ENCODE assay signal across 8 mouse cellular contexts in genomic region chr11:119362769-119363533, GRCm38 (mm10). TPM values are rescaled to one million over a fixed set of nuclear protein-coding genes. Genes with fewer than 3 reads are reported as not detected.
A peak's percentile ranks its signal among the peaks of the same experiment; 100 is the strongest.
DNase-seq lines count a peak whose midpoint lies in the region; ATAC-seq and TF ChIP-seq lines count a peak whose summit lies in the region.

No protein-coding gene starts in this region.

- no peak for TF ChIP-seq CTCF in kidney, adult 2 months (conservative IDR thresholded peaks at IDR 0.05; ENCODE audit: insufficient read depth, insufficient read length, low read depth, low read length)

- peaks cover 3% of the 10 kb centered on the region; the same call in 1 of the 2 replicates for H3K36me3 ChIP-seq in kidney, embryonic 14.5 days (ENCODE audit: control insufficient read depth, insufficient read depth, low read length)
- no peaks in the 10 kb centered on the region for H3K36me3 ChIP-seq in kidney, adult 2 months (ENCODE audit: control insufficient read depth, insufficient read depth, low read length)
- peaks cover 14% of the 10 kb centered on the region for H3K36me3 ChIP-seq in embryonic facial prominence, embryonic 12.5 days
- no peaks in the 10 kb centered on the region for H3K36me3 ChIP-seq in intestine, embryonic 16.5 days (ENCODE audit: control insufficient read depth, insufficient read depth, low read length)
- H3K36me3 ChIP-seq in neural tube, embryonic 13.5 days: no peaks in the 10 kb centered on the region

- no peak for TF ChIP-seq POLR2A in kidney, adult 2 months (IDR thresholded peaks at IDR 0.05; ENCODE audit: low read depth, low read length)

- 25% methylated on average over 11 of the region's 11 CpGs for WGBS in kidney, embryonic 14.5 days
- WGBS in kidney, adult 2 months: 45% methylated on average over 11 of the region's 11 CpGs
- WGBS in embryonic facial prominence, embryonic 12.5 days: 45% methylated on average over 11 of the region's 11 CpGs
- 36% methylated on average over 11 of the region's 11 CpGs for WGBS in intestine, embryonic 16.5 days
- WGBS in neural tube, embryonic 13.5 days: 32% methylated on average over 11 of the region's 11 CpGs

- H3K9me3 ChIP-seq in kidney, embryonic 14.5 days (ENCODE audit: control insufficient read depth, low read length): no peaks in the 10 kb centered on the region
- H3K9me3 ChIP-seq in embryonic facial prominence, embryonic 12.5 days: no peaks in the 10 kb centered on the region
- no peaks in the 10 kb centered on the region for H3K9me3 ChIP-seq in intestine, embryonic 16.5 days (ENCODE audit: control insufficient read depth, low read length)
- H3K9me3 ChIP-seq in neural tube, embryonic 13.5 days: no peaks in the 10 kb centered on the region

- peak; percentile 39 for ATAC-seq in kidney, embryonic 14.5 days (ENCODE audit: low FRiP score, low TSS enrichment)
- peak; percentile 59; the same call in 1 of the 2 replicates for ATAC-seq in embryonic facial prominence, embryonic 12.5 days (ENCODE audit: insufficient number of reproducible peaks, insufficient read depth, low FRiP score, low TSS enrichment)
- ATAC-seq in intestine, embryonic 16.5 days: peak; percentile 62
- peak; percentile 66 for ATAC-seq in neural tube, embryonic 13.5 days (ENCODE audit: low read depth)

- peak overlapping the region; percentile 19; the same call in 1 of the 2 replicates for H3K4me2 ChIP-seq in kidney, embryonic 14.5 days (replicated peaks; ENCODE audit: low read depth, low read length)
- no peak overlapping the region; the same call in 1 of the 2 replicates for H3K4me2 ChIP-seq in embryonic facial prominence, embryonic 12.5 days (replicated peaks)
- peak overlapping the region; percentile 32 for H3K4me2 ChIP-seq in intestine, embryonic 16.5 days (ENCODE audit: low read depth, low read length)
- peak overlapping the region; percentile 53 for H3K4me2 ChIP-seq in neural tube, embryonic 13.5 days

- H3K4me1 ChIP-seq in kidney, embryonic 14.5 days (ENCODE audit: control insufficient read depth, insufficient read depth, low read length): no peaks in the 10 kb centered on the region
- H3K4me1 ChIP-seq in kidney, adult 2 months (ENCODE audit: control insufficient read depth, insufficient read depth, low read length): no peaks in the 10 kb centered on the region
- H3K4me1 ChIP-seq in embryonic facial prominence, embryonic 12.5 days: no peaks in the 10 kb centered on the region
- peaks cover 9% of the 10 kb centered on the region for H3K4me1 ChIP-seq in intestine, embryonic 16.5 days (ENCODE audit: control insufficient read depth, insufficient read depth, low read length)
- peaks cover 12% of the 10 kb centered on the region for H3K4me1 ChIP-seq in neural tube, embryonic 13.5 days (replicated peaks)

- no peak overlapping the region for H3K27ac ChIP-seq in kidney, embryonic 14.5 days (ENCODE audit: low read depth, low read length)
- H3K27ac ChIP-seq in kidney, adult 2 months (ENCODE audit: insufficient read depth, low read depth, low read length): no peak overlapping the region
- peak overlapping the region; percentile 9; the same call in 1 of the 2 replicates for H3K27ac ChIP-seq in embryonic facial prominence, embryonic 12.5 days
- no peak overlapping the region for H3K27ac ChIP-seq in intestine, embryonic 16.5 days (ENCODE audit: low read length)
- no peak overlapping the region for H3K27ac ChIP-seq in neural tube, embryonic 13.5 days (replicated peaks)

- H3K4me3 ChIP-seq in kidney, embryonic 14.5 days (ENCODE audit: low read length): 0 out of 2 replicates have a peak overlapping the region, but pooled peaks have one; percentile 6
- H3K4me3 ChIP-seq in kidney, adult 2 months (ENCODE audit: insufficient read depth, low read depth, low read length): no peak overlapping the region
- H3K4me3 ChIP-seq in embryonic facial prominence, embryonic 12.5 days: no peak overlapping the region
- no peak overlapping the region for H3K4me3 ChIP-seq in intestine, embryonic 16.5 days (ENCODE audit: low read length)
- H3K4me3 ChIP-seq in neural tube, embryonic 13.5 days: peak overlapping the region; percentile 27

- no peak for DNase-seq in kidney, adult 2 months
- DNase-seq in spleen, postnatal 10 days (ENCODE audit: low spot score in 2 of 2): no peak
- no peak for DNase-seq in spleen, adult 18-20 months
- DNase-seq in thymus, postnatal 25 days: no peak

- no peak overlapping the region for H3K9ac ChIP-seq in kidney, embryonic 14.5 days (ENCODE audit: low read depth, low read length)
- no peak overlapping the region for H3K9ac ChIP-seq in embryonic facial prominence, embryonic 12.5 days
- no peak overlapping the region for H3K9ac ChIP-seq in intestine, embryonic 16.5 days (ENCODE audit: low read depth, low read length)
- peak overlapping the region; percentile 41 for H3K9ac ChIP-seq in neural tube, embryonic 13.5 days

- H3K27me3 ChIP-seq in kidney, embryonic 14.5 days (ENCODE audit: control insufficient read depth, insufficient read depth, low read length): no peaks in the 10 kb centered on the region
- no peaks in the 10 kb centered on the region for H3K27me3 ChIP-seq in kidney, adult 2 months (replicated peaks; ENCODE audit: control insufficient read depth, insufficient read depth, low read length)
- H3K27me3 ChIP-seq in embryonic facial prominence, embryonic 12.5 days: no peaks in the 10 kb centered on the region
- H3K27me3 ChIP-seq in intestine, embryonic 16.5 days (replicated peaks; ENCODE audit: control insufficient read depth, insufficient read depth, low read length): no peaks in the 10 kb centered on the region
- no peaks in the 10 kb centered on the region for H3K27me3 ChIP-seq in neural tube, embryonic 13.5 days

RNA-seq across cellular contexts. Expression of gene Slc26a11, which starts 7.6 kb away (rescaled TPM):
- 5.9 and 8.2 TPM in 2 replicates for polyA plus RNA-seq in kidney, embryonic 14.5 days (2014; fragmentation: Nextera tagmentation; extraction: Ambion mirVana)
- polyA plus RNA-seq in kidney, adult 2 months (2012; rRNA removed): 13.0 and 27.9 TPM in 2 replicates
- polyA plus RNA-seq in embryonic facial prominence, embryonic 12.5 days (2016; fragmentation: Nextera tagmentation; extraction: Ambion mirVana): 10.0 and 12.3 TPM in 2 replicates
- polyA plus RNA-seq in intestine, embryonic 16.5 days (2015; fragmentation: Nextera tagmentation; extraction: Ambion mirVana): 9.0 and 10.5 TPM in 2 replicates
- polyA plus RNA-seq in neural tube, embryonic 13.5 days (2015; fragmentation: Nextera tagmentation; extraction: Ambion mirVana): 4.3 and 5.3 TPM in 2 replicates

RNA-seq across cellular contexts. Expression of gene Sgsh, which starts 7.6 kb away (rescaled TPM):
- polyA plus RNA-seq in kidney, embryonic 14.5 days (2014; fragmentation: Nextera tagmentation; extraction: Ambion mirVana): 7.1 and 7.9 TPM in 2 replicates
- polyA plus RNA-seq in kidney, adult 2 months (2012; rRNA removed): 24.8 and 28.8 TPM in 2 replicates
- polyA plus RNA-seq in embryonic facial prominence, embryonic 12.5 days (2016; fragmentation: Nextera tagmentation; extraction: Ambion mirVana): 5.9 and 6.2 TPM in 2 replicates
- polyA plus RNA-seq in intestine, embryonic 16.5 days (2015; fragmentation: Nextera tagmentation; extraction: Ambion mirVana): 8.2 and 8.3 TPM in 2 replicates
- polyA plus RNA-seq in neural tube, embryonic 13.5 days (2015; fragmentation: Nextera tagmentation; extraction: Ambion mirVana): 5.6 and 5.7 TPM in 2 replicates

RNA-seq across cellular contexts. Expression of gene Rnf213, which starts 29.9 kb away (rescaled TPM):
- 7.4 and 9.5 TPM in 2 replicates for polyA plus RNA-seq in kidney, embryonic 14.5 days (2014; fragmentation: Nextera tagmentation; extraction: Ambion mirVana)
- 15.0 and 18.5 TPM in 2 replicates for polyA plus RNA-seq in kidney, adult 2 months (2012; rRNA removed)
- polyA plus RNA-seq in embryonic facial prominence, embryonic 12.5 days (2016; fragmentation: Nextera tagmentation; extraction: Ambion mirVana): 1.6 and 1.7 TPM in 2 replicates
- polyA plus RNA-seq in intestine, embryonic 16.5 days (2015; fragmentation: Nextera tagmentation; extraction: Ambion mirVana): 7.0 and 7.5 TPM in 2 replicates
- polyA plus RNA-seq in neural tube, embryonic 13.5 days (2015; fragmentation: Nextera tagmentation; extraction: Ambion mirVana): 0.98 and 1.6 TPM in 2 replicates

RNA-seq across cellular contexts. Expression of gene Card14, which starts 55.4 kb away (rescaled TPM):
- polyA plus RNA-seq in kidney, embryonic 14.5 days (2014; fragmentation: Nextera tagmentation; extraction: Ambion mirVana): 0.16 and 0.17 TPM in 2 replicates
- 3.7 and 3.9 TPM in 2 replicates for polyA plus RNA-seq in kidney, adult 2 months (2012; rRNA removed)
- 0.28 and 0.52 TPM in 2 replicates for polyA plus RNA-seq in embryonic facial prominence, embryonic 12.5 days (2016; fragmentation: Nextera tagmentation; extraction: Ambion mirVana)
- polyA plus RNA-seq in intestine, embryonic 16.5 days (2015; fragmentation: Nextera tagmentation; extraction: Ambion mirVana): 8.5 and 10.5 TPM in 2 replicates
- polyA plus RNA-seq in neural tube, embryonic 13.5 days (2015; fragmentation: Nextera tagmentation; extraction: Ambion mirVana): 0.17 and 0.23 TPM in 2 replicates

Comparison
In these comparisons a context has a peak if more than half of its experiments do, and no peak if none do; other contexts are left out.
1. H3K4me3 ChIP-seq: peak in kidney, embryonic 14.5 days (single experiment) and neural tube, embryonic 13.5 days (single experiment); none in kidney, adult 2 months (single experiment), embryonic facial prominence, embryonic 12.5 days (single experiment) and intestine, embryonic 16.5 days (single experiment).
2. Peak in every context shown above with its lines, with median percentiles within 50 percentile points of each other: ATAC-seq.